Mouse (Mus musculus) cerebellum, adult 2 months (tissue): ENCODE data around the gene Card14. TPM values are rescaled to one million over a fixed set of nuclear protein-coding genes. Genes with fewer than 3 reads are reported as not detected.

Experiments used
- DNase-seq, 2 experiments: peaks; one replicate each; pipeline ENCODE4 v3.0.0; 2021
- H3K27ac ChIP-seq: fragments of 200-500 bp; 2 replicates; pipeline ENCODE4 v1.5.1; 2012; ENCODE audit warnings: low read length, control low read depth, inconsistent platforms; ENCODE audit not compliant: insufficient read depth
- H3K27me3 ChIP-seq: fragments of 200-500 bp; 2 replicates; pipeline ENCODE4 v1.6.1; 2012; ENCODE audit warnings: inconsistent platforms, mild to moderate bottlenecking, low read length, moderate library complexity; ENCODE audit not compliant: control insufficient read depth, insufficient read depth
- H3K4me1 ChIP-seq: fragments of 200-500 bp; 2 replicates; pipeline ENCODE4 v1.6.1; 2011; ENCODE audit warnings: low read length; ENCODE audit not compliant: control insufficient read depth, insufficient read depth
- H3K4me3 ChIP-seq: fragments of 200-500 bp; replicated peaks from 2 replicates; pipeline ENCODE3; 2011; ENCODE audit warnings: mild to moderate bottlenecking, low read depth, low read length, control low read depth; ENCODE audit not compliant: insufficient read depth
- CTCF ChIP-seq: fragments of 200-500 bp; IDR thresholded peaks from 2 replicates; pipeline ENCODE4 v1.5.1; 2011; ENCODE audit warnings: low read depth, mild to moderate bottlenecking, control low read depth, low read length, moderate library complexity, borderline replicate concordance; ENCODE audit not compliant: insufficient read depth
- POLR2A ChIP-seq: fragments of 200-500 bp; IDR thresholded peaks from 2 replicates; pipeline ENCODE4 v1.6.1; 2011; ENCODE audit warnings: low read length, control low read depth, borderline replicate concordance; ENCODE audit not compliant: insufficient read depth
- WGBS: fragments of 180-500 bp; shearing (Covaris S2); methylation state at CpG from one replicate; pipeline ENCODE4 v1.1.7; 2018; 5-methylcytosine and 5-hydroxymethylcytosine counted together
- polyA plus RNA-seq: library from polyadenylated mRNA; depleted of rRNA; stranded (reverse); fragments of >200 nt; gene quantifications from 2 replicates; pipeline ENCODE4 v1.2.3, GENCODE M21; 2012

Gene Card14
- polyA plus RNA-seq, 1 experiment: 0.18 TPM

GRCm38 (mm10) chr11:119306762-119307657 is 558 bp upstream of the Card14 start:
- no peak for DNase-seq
- WGBS: 50% methylated on average over 13 of the region's 13 CpGs
- Histone ChIP-seq H3K4me3 (no peak overlapping the region), H3K27ac (no peak overlapping the region), H3K4me1 (no peaks in the 10 kb centered on the region), H3K27me3 (no peaks in the 10 kb centered on the region)
- TF ChIP-seq CTCF (no peak), POLR2A (no peak)

- 29% methylated on average over 11 of the region's 11 CpGs for WGBS
- H3K4me1 ChIP-seq: no peaks in the 10 kb centered on the region
- H3K4me3 ChIP-seq: no peak overlapping the region
- H3K27me3 ChIP-seq: no peaks in the 10 kb centered on the region
- no peak overlapping the region for H3K27ac ChIP-seq
- no peak for DNase-seq
- TF ChIP-seq POLR2A (no peak), CTCF (no peak)
Measured at GRCm38 (mm10) chr11:119307916-119308315, 348 bp downstream of the Card14 start.

- Histone ChIP-seq H3K27ac (no peak overlapping the region), H3K4me3 (no peak overlapping the region), H3K4me1 (no peaks in the 10 kb centered on the region), H3K27me3 (no peaks in the 10 kb centered on the region)
- WGBS: 17% methylated on average over 10 of the region's 10 CpGs
- TF ChIP-seq CTCF: no peak
- no peak for TF ChIP-seq POLR2A
- DNase-seq: no peak
Measured at GRCm38 (mm10) chr11:119310621-119311020, 3.1 kb downstream of the Card14 start.

- no peaks in the 10 kb centered on the region for H3K4me1 ChIP-seq
- 72% methylated on average over 17 of the region's 17 CpGs for WGBS
- TF ChIP-seq POLR2A (no peak), CTCF (no peak)
- no peak overlapping the region for H3K27ac ChIP-seq
- no peak for DNase-seq
- no peaks in the 10 kb centered on the region for H3K27me3 ChIP-seq
- H3K4me3 ChIP-seq: no peak overlapping the region
Measured at GRCm38 (mm10) chr11:119314252-119314936, 6.8 kb downstream of the Card14 start.

- WGBS: 81% methylated on average over 4 of the region's 4 CpGs
- DNase-seq: no peak
- Histone ChIP-seq H3K27ac (no peak overlapping the region), H3K4me3 (no peak overlapping the region), H3K27me3 (no peaks in the 10 kb centered on the region), H3K4me1 (no peaks in the 10 kb centered on the region)
- TF ChIP-seq CTCF: no peak
- TF ChIP-seq POLR2A: no peak
Measured at GRCm38 (mm10) chr11:119316720-119317119, 9.2 kb downstream of the Card14 start.

GRCm38 (mm10) chr11:119322521-119322920 is 15.0 kb downstream of the Card14 start:
- WGBS: 23% methylated on average over 13 of the region's 13 CpGs
- no peak for TF ChIP-seq POLR2A
- no peak for TF ChIP-seq CTCF

GRCm38 (mm10) chr11:119325068-119325467 is 17.5 kb downstream of the Card14 start:
- whole genome bisulfite sequencing: 76% methylated on average over 1 of the region's 1 CpGs
- no peak for DNase-seq
- Histone ChIP-seq H3K4me1 (no peaks in the 10 kb centered on the region), H3K27me3 (no peaks in the 10 kb centered on the region), H3K4me3 (no peak overlapping the region), H3K27ac (no peak overlapping the region)
- no peak for TF ChIP-seq CTCF
- no peak for TF ChIP-seq POLR2A

More at GRCm38 (mm10) chr11:119322521-119322920, 15.0 kb downstream of the Card14 start:
- Histone ChIP-seq H3K27ac (no peak overlapping the region), H3K27me3 (no peaks in the 10 kb centered on the region), H3K4me1 (no peaks in the 10 kb centered on the region), H3K4me3 (no peak overlapping the region)
- peak; percentile 43 to 44 for DNase-seq
